Mouse (Mus musculus) kidney, adult 11 months (tissue): ENCODE results near the gene Vbp1.

Source experiments
- DNase-seq: peaks from one replicate; pipeline ENCODE4 v3.0.0; 2022

The Vbp1 gene

GRCm38 (mm10) chrX:75514179-75514972 is at the start of gene Vbp1:
Vbp1 (plus strand) TSS chrX:75514299.
- DNase-seq = peak; percentile 90

- DNase-seq = peak; percentile 20
These were observed 38.9 kb upstream of the Vbp1 start for GRCm38 (mm10) chrX:75475182-75475644.

GRCm38 (mm10) chrX:75489886-75490285 is 24.2 kb upstream of the Vbp1 start:
- no peak for DNase-seq

GRCm38 (mm10) chrX:75513787-75514178 is 316 bp upstream of the Vbp1 start:
- no peak for DNase-seq

DNA sequence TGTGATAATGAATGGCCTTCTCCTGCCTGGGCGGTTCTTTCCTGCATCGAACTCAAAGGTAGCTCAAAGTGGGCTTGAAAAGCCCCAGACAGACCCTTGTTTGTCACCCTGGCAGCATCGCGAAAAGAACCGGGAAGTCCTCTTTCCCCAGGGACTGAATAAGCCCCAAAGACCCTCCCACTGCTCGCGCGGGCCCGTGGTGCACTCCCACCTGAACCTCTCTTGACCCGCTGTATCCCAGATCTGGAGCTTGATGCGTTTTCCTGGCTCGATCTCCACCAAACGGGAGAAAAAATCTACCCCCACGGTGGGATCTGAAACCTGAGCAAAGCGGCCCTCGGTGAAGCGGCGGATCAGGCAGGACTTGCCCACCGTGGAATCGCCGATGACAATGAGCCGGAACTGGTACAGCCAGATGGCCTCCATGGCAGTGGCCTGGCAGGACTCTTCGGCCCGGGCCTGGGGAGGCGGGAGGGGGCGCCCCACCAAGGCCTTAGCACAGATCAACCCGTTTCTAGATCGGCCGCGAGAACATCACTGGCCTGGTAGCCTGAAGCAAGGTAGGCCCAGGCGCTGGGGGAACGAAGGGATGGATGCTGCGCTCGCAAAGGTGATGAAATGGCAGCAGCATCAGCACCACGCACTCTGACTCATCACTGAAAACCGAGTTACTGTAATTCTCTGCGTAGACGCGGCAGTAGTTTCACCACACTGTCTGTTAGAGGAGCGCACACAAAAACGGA is 63.7 kb downstream of the Vbp1 start, which contains the start of gene Rab39b:
Gene Rab39b, minus strand, starts transcription at position 650 of the 743 bp plus-strand sequence.
- DNase-seq = no peak

DNA sequence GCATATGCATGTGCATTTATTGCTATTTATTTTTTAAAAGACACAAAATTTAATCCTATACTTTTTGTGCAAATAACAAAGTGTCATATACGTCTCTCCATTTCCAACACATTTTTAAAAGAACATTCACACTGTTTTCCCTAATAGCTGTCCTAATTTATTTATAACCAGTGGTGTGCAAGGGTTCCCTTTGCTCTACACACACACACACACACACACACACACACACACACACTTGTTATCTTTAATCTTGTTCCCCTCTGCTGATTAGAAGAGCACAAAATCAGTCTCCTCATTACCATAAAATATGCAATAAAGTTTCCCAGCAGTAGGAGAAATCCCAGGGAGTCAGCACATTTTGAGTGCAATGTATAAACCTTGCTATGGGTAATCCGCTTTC is 64.4 kb downstream of the Vbp1 start:
- no peak for DNase-seq
